Mouse (Mus musculus) thymus, postnatal 25 days (tissue): Measurements from ENCODE around the gene Ttbk1.
"Not testable (repeated sequence)": the region's sequence is repeated elsewhere in the genome, so short reads cannot be mapped to it uniquely, and the experiment has no call there.

Experiments
- DNase-seq: peaks from one replicate; pipeline ENCODE4 v3.0.0; 2022

Ttbk1 gene

GRCm38 (mm10) chr17:46487431-46487830 lies at the start of gene Ttbk1:
TSS of gene Ttbk1 (minus strand) at chr17:46487675.
- no peak for DNase-seq

- peak; percentile 73 for DNase-seq
Measured at GRCm38 (mm10) chr17:46525579-46526307, 38.3 kb upstream of the Ttbk1 start.

- no peak for DNase-seq
Measured at GRCm38 (mm10) chr17:46525065-46525464, 37.6 kb upstream of the Ttbk1 start.

GRCm38 (mm10) chr17:46521963-46522668 lies 34.6 kb upstream of the Ttbk1 start:
- DNase-seq, result no peak

GRCm38 (mm10) chr17:46521174-46521573 lies 33.7 kb upstream of the Ttbk1 start:
- DNase-seq, result no peak

- DNase-seq, result no peak
Measured at GRCm38 (mm10) chr17:46520385-46520979, 33.0 kb upstream of the Ttbk1 start.

- no peak for DNase-seq
Measured at GRCm38 (mm10) chr17:46519971-46520370, 32.5 kb upstream of the Ttbk1 start.

GRCm38 (mm10) chr17:46513329-46513728 lies 25.9 kb upstream of the Ttbk1 start:
- DNase-seq, result no peak

- DNase-seq, result peak; percentile 30
Measured at GRCm38 (mm10) chr17:46511059-46511710, 23.7 kb upstream of the Ttbk1 start.

- no peak for DNase-seq
Measured at GRCm38 (mm10) chr17:46505617-46506016, 18.1 kb upstream of the Ttbk1 start.

- DNase-seq, result no peak
Measured at GRCm38 (mm10) chr17:46503847-46504638, 16.6 kb upstream of the Ttbk1 start.

GRCm38 (mm10) chr17:46502775-46503174 lies 15.3 kb upstream of the Ttbk1 start:
- no peak for DNase-seq

- DNase-seq, result no peak
Measured at GRCm38 (mm10) chr17:46497956-46498355, 10.5 kb upstream of the Ttbk1 start.

- DNase-seq, result peak; percentile 70
Measured at GRCm38 (mm10) chr17:46496623-46497434, 9.4 kb upstream of the Ttbk1 start, which contains the start of gene Dnph1. TSS of gene Dnph1 (plus strand) at chr17:46496711.

GRCm38 (mm10) chr17:46496081-46496480 lies 8.6 kb upstream of the Ttbk1 start:
- DNase-seq, result not testable (repeated sequence)

- no peak for DNase-seq
Measured at GRCm38 (mm10) chr17:46495486-46495885, 8.0 kb upstream of the Ttbk1 start.

- no peak for DNase-seq
Measured at GRCm38 (mm10) chr17:46486995-46487394, 480 bp downstream of the Ttbk1 start.

GRCm38 (mm10) chr17:46484461-46484875 lies 3.0 kb downstream of the Ttbk1 start:
- no peak for DNase-seq

- no peak for DNase-seq
Measured at GRCm38 (mm10) chr17:46484021-46484431, 3.4 kb downstream of the Ttbk1 start.

- no peak for DNase-seq
Measured at GRCm38 (mm10) chr17:46483561-46484001, 3.9 kb downstream of the Ttbk1 start.

GRCm38 (mm10) chr17:46477286-46477685 lies 10.2 kb downstream of the Ttbk1 start:
- DNase-seq, result no peak
